Mouse (Mus musculus) small intestine, adult 2 months (tissue): ENCODE results near the gene Atmin.

ENCODE experiments used
- CTCF ChIP-seq: fragments of 200-500 bp; IDR thresholded peaks from 2 replicates; pipeline ENCODE4 v1.5.1; 2012; ENCODE audit warnings: low read depth, mild to moderate bottlenecking, control low read depth, inconsistent platforms, low read length, moderate library complexity, mixed read lengths; ENCODE audit not compliant: insufficient replicate concordance, insufficient read length; ENCODE audit errors: extremely low read depth
- POLR2A ChIP-seq: fragments of 200-500 bp; IDR thresholded peaks from 2 replicates; pipeline ENCODE4 v1.6.1; 2012; ENCODE audit warnings: low read depth, mild to moderate bottlenecking, control low read depth, inconsistent platforms, low read length, moderate library complexity

- TF ChIP-seq CTCF: no peak
- no peak for TF ChIP-seq POLR2A
Observed at GRCm38 (mm10) chr8:116969531-116969930, 26.3 kb downstream of the Atmin start.
